Mouse (Mus musculus) hindbrain, postnatal 0 days (tissue): ENCODE results near the gene Ecm2. TPM values are rescaled to one million over a fixed set of nuclear protein-coding genes. Genes with fewer than 3 reads are reported as not detected.

Experiments
- ATAC-seq: fragments of 200-750 bp; cut with Nextera tagmentation; 2 replicates; pipeline ENCODE4 v1.8.0; 2017; ENCODE audit warnings: mild to moderate bottlenecking, moderate TSS enrichment, moderate library complexity
- DNase-seq: peaks from one replicate; pipeline ENCODE4 v3.0.0-alpha.2; 2015; ENCODE audit warnings: low spot score
- H3K27ac ChIP-seq: fragments of 300-500 bp; sonication (generic); 2 replicates; pipeline ENCODE4 v1.5.1; 2014; ENCODE audit warnings: mild to moderate bottlenecking
- H3K27me3 ChIP-seq: fragments of 300-500 bp; sonication (generic); 2 replicates; pipeline ENCODE4 v1.6.1; 2014; ENCODE audit warnings: low read length, mixed read lengths; ENCODE audit not compliant: insufficient read depth
- H3K36me3 ChIP-seq: fragments of 300-500 bp; sonication (generic); 2 replicates; pipeline ENCODE4 v1.6.1; 2014; ENCODE audit warnings: low read length, mixed read lengths; ENCODE audit not compliant: insufficient read depth
- H3K4me1 ChIP-seq: fragments of 300-500 bp; sonication (generic); 2 replicates; pipeline ENCODE4 v1.6.1; 2014; ENCODE audit warnings: antibody characterized with exemption, low read length, mixed read lengths; ENCODE audit not compliant: insufficient read depth
- H3K4me2 ChIP-seq: fragments of 300-500 bp; sonication (generic); 2 replicates; pipeline ENCODE4 v1.6.1; 2014; ENCODE audit warnings: low read depth, mild to moderate bottlenecking, low read length, moderate library complexity, mixed read lengths
- H3K4me3 ChIP-seq: fragments of 300-500 bp; sonication (generic); 2 replicates; pipeline ENCODE4 v1.5.1; 2014; ENCODE audit warnings: low read length
- H3K9ac ChIP-seq: fragments of 300-500 bp; sonication (generic); replicated peaks from 2 replicates; pipeline ENCODE4 v1.6.1; 2014; ENCODE audit warnings: mild to moderate bottlenecking, low read length, moderate library complexity, mixed read lengths
- H3K9me3 ChIP-seq: fragments of 300-500 bp; sonication (generic); 2 replicates; pipeline ENCODE4 v1.6.1; 2016; ENCODE audit warnings: low read length, mixed read lengths
- CTCF ChIP-seq: IDR thresholded peaks from 2 replicates; pipeline ENCODE4 v1.5.1; 2016; ENCODE audit warnings: antibody characterized with exemption, control low read depth, low read depth
- WGBS: fragments of 180-500 bp; shearing (Covaris S2); extraction: QIAGEN DNeasy Blood & Tissue Kit; methylation state at CpG from one replicate; pipeline ENCODE4 v1.1.7; 2014; 5-methylcytosine and 5-hydroxymethylcytosine counted together
- polyA plus RNA-seq: library from polyadenylated mRNA; unstranded; fragments of >200 nt; fragmentation: Nextera tagmentation; extraction: Ambion mirVana; gene quantifications from 2 replicates; pipeline ENCODE4 v1.2.1, GENCODE M21; 2015
- total RNA-seq: library from RNA; depleted of rRNA; stranded (reverse); fragments of >200 nt; gene quantifications from 2 replicates; pipeline ENCODE4 v1.2.3, GENCODE M21; 2014

Gene Ecm2
- total and polyA plus RNA-seq, 2 experiments from 2014 or later: 2.6 to 3.0 TPM

DNA sequence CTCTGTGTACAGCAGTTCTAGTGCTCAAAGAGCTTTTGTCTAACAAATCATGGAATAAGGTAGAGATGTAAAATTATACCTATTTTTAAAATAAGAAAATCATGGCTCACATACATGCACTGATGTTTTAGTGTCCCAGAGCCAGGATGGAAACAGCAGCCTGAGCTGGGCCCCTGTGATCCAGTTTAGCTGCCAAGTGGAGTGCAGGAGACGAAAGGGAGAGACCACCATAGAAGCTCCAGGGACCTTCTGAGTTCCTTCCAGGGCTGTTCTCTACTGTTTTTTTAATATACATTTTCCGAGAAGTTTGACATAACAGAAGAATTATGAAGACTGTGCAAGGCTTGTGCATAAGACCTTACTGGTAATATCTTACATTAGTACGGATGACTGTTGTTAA is 26.7 kb upstream of the Ecm2 start:
- Histone ChIP-seq H3K4me2 (no peak overlapping the region), H3K36me3 (no peaks in the 10 kb centered on the region), H3K9me3 (no peaks in the 10 kb centered on the region), H3K9ac (no peak overlapping the region), H3K27me3 (no peaks in the 10 kb centered on the region), H3K27ac (no peak overlapping the region), H3K4me1 (no peaks in the 10 kb centered on the region), H3K4me3 (no peak overlapping the region)
- TF ChIP-seq CTCF: no peak
- WGBS: 87% methylated on average over 3 of the region's 3 CpGs
- no peak for ATAC-seq
- no peak for DNase-seq

DNA sequence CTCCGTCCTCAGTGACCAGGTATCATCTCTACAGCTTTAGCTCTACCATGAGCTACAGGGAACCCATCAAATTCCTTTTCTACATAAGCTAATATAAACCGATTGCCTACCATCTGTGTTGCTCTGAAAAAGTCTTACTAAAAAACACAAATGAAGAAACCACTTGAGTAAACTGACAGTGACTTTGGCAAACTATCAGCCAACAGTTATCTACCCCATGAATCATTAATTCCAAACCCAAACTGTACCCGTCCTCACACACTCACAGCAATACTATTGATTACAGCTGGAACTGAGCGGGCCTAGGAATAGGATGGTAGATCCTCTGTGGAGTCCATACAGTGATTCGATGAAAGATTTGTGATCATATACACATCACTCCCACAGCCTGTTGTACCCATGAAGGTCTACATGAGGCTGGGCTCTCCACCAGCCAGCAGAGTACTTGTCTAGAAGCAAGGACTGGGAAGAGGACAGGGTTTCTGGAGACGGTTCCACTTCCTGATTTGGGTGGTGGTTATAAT is 25.7 kb upstream of the Ecm2 start:
- Histone ChIP-seq H3K36me3 (no peaks in the 10 kb centered on the region), H3K4me2 (no peak overlapping the region), H3K4me3 (no peak overlapping the region), H3K27ac (no peak overlapping the region), H3K27me3 (no peaks in the 10 kb centered on the region), H3K4me1 (no peaks in the 10 kb centered on the region), H3K9me3 (no peaks in the 10 kb centered on the region), H3K9ac (no peak overlapping the region)
- DNase-seq: no peak
- no peak for TF ChIP-seq CTCF
- no peak for ATAC-seq
- 88% methylated on average over 6 of the region's 6 CpGs for WGBS

DNA sequence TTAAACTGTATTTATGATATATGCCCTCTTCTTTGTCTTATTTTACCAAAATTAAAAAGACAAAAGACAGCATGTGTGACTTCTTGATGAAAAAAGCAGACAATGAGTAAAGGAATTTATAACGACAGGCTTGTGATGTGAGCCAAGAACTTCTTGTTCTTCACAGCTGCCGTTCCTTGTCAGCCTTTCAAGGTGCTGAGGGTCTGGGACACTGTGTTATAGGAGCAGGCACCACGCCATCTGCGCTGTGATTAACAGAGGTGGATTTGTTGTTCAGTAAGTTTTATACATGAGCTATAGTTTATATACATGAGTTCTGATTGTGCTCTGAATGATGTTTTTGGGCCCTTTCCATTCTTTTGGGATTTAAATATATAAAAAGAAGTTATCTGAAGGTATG is 25.2 kb upstream of the Ecm2 start:
- 67% methylated on average over 4 of the region's 4 CpGs for WGBS
- H3K27me3 ChIP-seq: no peaks in the 10 kb centered on the region
- DNase-seq (no peak), ATAC-seq (no peak)
- no peaks in the 10 kb centered on the region for H3K36me3 ChIP-seq
- no peak overlapping the region for H3K4me3 ChIP-seq
- no peak overlapping the region for H3K4me2 ChIP-seq
- TF ChIP-seq CTCF: no peak
- no peaks in the 10 kb centered on the region for H3K4me1 ChIP-seq
- no peak overlapping the region for H3K27ac ChIP-seq
- no peak overlapping the region for H3K9ac ChIP-seq
- no peaks in the 10 kb centered on the region for H3K9me3 ChIP-seq

DNA sequence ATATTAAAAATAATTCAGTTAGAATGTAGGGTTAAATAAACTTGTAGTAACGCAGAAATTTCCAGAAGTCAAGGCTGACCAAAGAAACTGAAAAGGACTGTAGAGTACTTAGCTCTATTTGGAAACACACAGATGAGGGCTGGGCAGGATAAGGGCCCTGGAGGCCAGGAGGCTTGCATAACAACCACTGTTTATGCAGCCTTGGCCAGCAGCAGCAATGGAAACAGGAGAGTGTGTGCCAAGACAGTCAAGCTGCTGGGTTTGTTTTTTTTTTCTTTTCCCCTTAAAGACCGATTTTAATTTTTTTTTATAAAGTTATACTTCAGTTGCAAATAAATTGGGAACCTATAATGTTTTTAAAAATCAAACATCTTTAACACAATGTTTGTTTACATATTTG is 24.6 kb upstream of the Ecm2 start:
- WGBS: 58% methylated on average over 2 of the region's 2 CpGs
- DNase-seq: peak; percentile 75
- no peaks in the 10 kb centered on the region for H3K4me1 ChIP-seq
- ATAC-seq: peak; percentile 75; the same call in 1 of the 2 replicates
- no peak overlapping the region for H3K4me3 ChIP-seq
- no peaks in the 10 kb centered on the region for H3K9me3 ChIP-seq
- no peak overlapping the region for H3K9ac ChIP-seq
- TF ChIP-seq CTCF: no peak
- H3K36me3 ChIP-seq: no peaks in the 10 kb centered on the region
- H3K27me3 ChIP-seq: no peaks in the 10 kb centered on the region
- H3K4me2 ChIP-seq: no peak overlapping the region
- H3K27ac ChIP-seq: no peak overlapping the region

DNA sequence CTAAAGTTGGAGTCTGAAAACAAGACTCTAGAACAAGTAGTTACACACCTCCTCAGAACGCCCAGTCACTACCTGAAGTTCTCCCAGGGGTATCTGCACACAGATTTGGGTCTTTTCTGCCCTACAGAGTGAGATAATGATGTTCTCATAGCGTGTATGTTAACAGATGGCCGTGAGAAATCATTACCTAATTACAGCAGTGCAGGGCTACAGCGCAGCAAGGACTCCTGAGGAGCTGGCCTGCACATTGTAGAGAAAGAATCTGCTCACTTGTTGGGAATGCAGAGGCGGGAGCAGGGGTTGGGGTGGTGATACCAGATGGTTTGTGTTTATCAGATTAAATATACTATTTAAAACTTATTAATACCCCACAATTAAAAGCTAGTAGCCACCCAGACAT is 24.1 kb upstream of the Ecm2 start:
- no peak for TF ChIP-seq CTCF
- no peaks in the 10 kb centered on the region for H3K36me3 ChIP-seq
- peak overlapping the region; percentile 37; the same call in 1 of the 2 replicates for H3K27ac ChIP-seq
- DNase-seq: peak; percentile 56
- H3K9me3 ChIP-seq: no peaks in the 10 kb centered on the region
- ATAC-seq: peak; percentile 78
- H3K9ac ChIP-seq: no peak overlapping the region
- H3K27me3 ChIP-seq: no peaks in the 10 kb centered on the region
- no peaks in the 10 kb centered on the region for H3K4me1 ChIP-seq
- H3K4me3 ChIP-seq: no peak overlapping the region
- WGBS: 45% methylated on average over 5 of the region's 5 CpGs
- H3K4me2 ChIP-seq: no peak overlapping the region

DNA sequence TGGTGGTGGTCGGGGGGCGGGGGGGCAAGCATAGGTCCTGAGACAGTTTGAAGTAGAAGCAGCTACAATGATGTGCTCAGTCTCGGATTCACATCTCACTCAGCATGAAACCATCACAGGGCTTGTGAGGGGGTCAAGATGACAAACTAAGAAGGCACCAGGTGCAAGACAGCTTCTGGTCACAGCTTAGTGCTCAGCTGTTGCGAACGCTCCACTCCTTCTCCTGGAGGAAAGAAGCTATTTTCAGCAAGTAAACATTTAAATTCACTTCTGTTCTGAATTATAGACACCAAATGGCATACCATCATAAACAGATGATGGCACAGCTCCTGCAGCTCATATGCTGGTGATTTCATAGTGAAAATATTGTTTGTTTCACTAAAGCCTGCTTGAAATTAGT is 19.2 kb upstream of the Ecm2 start:
- DNase-seq (no peak), ATAC-seq (no peak)
- Histone ChIP-seq H3K27ac (no peak overlapping the region), H3K4me2 (no peak overlapping the region), H3K4me3 (no peak overlapping the region), H3K9ac (no peak overlapping the region), H3K4me1 (no peaks in the 10 kb centered on the region), H3K9me3 (no peaks in the 10 kb centered on the region), H3K36me3 (no peaks in the 10 kb centered on the region), H3K27me3 (no peaks in the 10 kb centered on the region)
- TF ChIP-seq CTCF: no peak
- WGBS: 75% methylated on average over 5 of the region's 5 CpGs

DNA sequence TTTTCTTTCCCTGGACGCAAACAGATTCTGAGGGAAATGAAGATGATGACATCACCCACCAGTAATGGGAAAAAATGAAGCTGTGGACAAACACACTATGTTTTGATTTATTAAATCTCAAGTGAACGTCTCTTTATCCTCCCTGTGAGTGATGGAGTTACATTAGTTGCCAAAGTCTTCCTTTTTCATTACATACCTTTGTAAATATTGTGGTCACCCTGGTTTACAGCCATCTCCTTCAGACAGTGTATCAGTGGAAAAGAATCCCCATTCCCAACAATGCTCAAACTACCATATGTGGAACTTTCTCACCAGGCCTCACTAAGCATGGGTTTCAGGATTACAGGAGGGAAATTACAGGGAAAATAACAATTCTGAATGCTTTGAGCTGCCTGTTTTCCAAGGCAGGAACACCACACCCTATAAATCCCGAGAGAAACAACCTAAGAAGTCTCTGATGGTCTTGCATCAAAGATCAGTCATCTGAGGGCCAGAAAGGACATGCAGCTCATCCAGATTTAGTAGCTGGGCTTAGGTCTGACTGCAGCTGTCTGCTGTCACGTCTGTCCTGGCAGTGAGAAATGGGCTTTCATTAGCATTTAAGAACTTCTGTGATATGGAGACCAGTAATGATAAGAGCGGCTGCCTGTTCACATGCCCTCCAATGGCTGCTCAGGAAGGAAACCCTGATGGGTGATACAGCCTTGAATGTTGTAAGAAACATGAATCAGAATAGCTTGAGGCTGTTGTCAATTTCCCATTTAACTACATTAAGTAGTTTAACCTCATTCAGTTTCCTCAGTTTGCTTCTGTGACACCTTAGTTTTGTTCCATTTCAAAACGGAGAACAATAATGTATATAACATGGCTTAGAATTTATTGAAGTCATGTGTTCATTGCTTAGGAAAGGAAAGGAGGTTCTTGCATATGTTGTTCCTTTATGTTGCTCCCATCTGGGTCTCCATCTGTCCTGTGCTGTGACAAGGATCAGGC is 11.9 kb upstream of the Ecm2 start, which contains the start of gene Tes3-ps:
Gene Tes3-ps, plus strand, starts transcription at position 943 of the 993 bp plus-strand sequence.
- no peak for TF ChIP-seq CTCF
- Histone ChIP-seq H3K9me3 (no peaks in the 10 kb centered on the region), H3K27ac (no peak within 1 kb of the TSS), H3K27me3 (no peaks in the 10 kb centered on the region), H3K4me2 (no peak within 1 kb of the TSS), H3K4me1 (no peaks in the 10 kb centered on the region), H3K36me3 (no peaks in the 10 kb centered on the region), H3K4me3 (no peak within 1 kb of the TSS), H3K9ac (no peak within 1 kb of the TSS)
- WGBS: 81% methylated on average over 6 of the region's 6 CpGs
- ATAC-seq: no peak
- no peak for DNase-seq
